Mouse (Mus musculus) right cerebral cortex, postnatal 4 days (tissue): ENCODE data around the gene Slc38a7.
"Not testable (repeated sequence)": the region's sequence is repeated elsewhere in the genome, so short reads cannot be mapped to it uniquely, and the experiment has no call there.

Experiments
- DNase-seq: peaks from one replicate; pipeline ENCODE4 v3.0.0-alpha.2; 2022

Gene Slc38a7

GRCm38 (mm10) chr8:95848734-95849464, 4.4 kb downstream of the Slc38a7 start:
- no peak for DNase-seq

GRCm38 (mm10) chr8:95848061-95848551, 5.2 kb downstream of the Slc38a7 start:
- DNase-seq, result no peak

- no peak for DNase-seq
Measured at GRCm38 (mm10) chr8:95845026-95845425, 8.3 kb downstream of the Slc38a7 start.

- no peak for DNase-seq
Measured at GRCm38 (mm10) chr8:95843968-95844367, 9.4 kb downstream of the Slc38a7 start.

- DNase-seq, result no peak
Measured at GRCm38 (mm10) chr8:95841436-95841835, 11.9 kb downstream of the Slc38a7 start.

- DNase-seq, result no peak
Measured at GRCm38 (mm10) chr8:95839289-95839688, 14.1 kb downstream of the Slc38a7 start.

- no peak for DNase-seq
Measured at GRCm38 (mm10) chr8:95837266-95837665, 16.1 kb downstream of the Slc38a7 start.

GRCm38 (mm10) chr8:95835891-95836290, 17.4 kb downstream of the Slc38a7 start:
- no peak for DNase-seq

GRCm38 (mm10) chr8:95833435-95833984, 19.8 kb downstream of the Slc38a7 start:
- DNase-seq, result peak; percentile 17

- DNase-seq, result peak; percentile 79
Measured at GRCm38 (mm10) chr8:95832603-95833434, 20.5 kb downstream of the Slc38a7 start.

- DNase-seq, result no peak
Measured at GRCm38 (mm10) chr8:95830144-95830543, 23.2 kb downstream of the Slc38a7 start.

GRCm38 (mm10) chr8:95825162-95825561, 28.2 kb downstream of the Slc38a7 start, which contains the start of gene Sap18b:
Sap18b (plus strand) TSS chr8:95825346.
- not testable (repeated sequence) for DNase-seq

- no peak for DNase-seq
Measured at GRCm38 (mm10) chr8:95822699-95823098, 30.6 kb downstream of the Slc38a7 start.

- no peak for DNase-seq
Measured at GRCm38 (mm10) chr8:95822096-95822495, 31.2 kb downstream of the Slc38a7 start.

GRCm38 (mm10) chr8:95821266-95821665, 32.1 kb downstream of the Slc38a7 start:
- no peak for DNase-seq

GRCm38 (mm10) chr8:95818211-95818610, 35.1 kb downstream of the Slc38a7 start:
- DNase-seq, result no peak

- no peak for DNase-seq
Measured at GRCm38 (mm10) chr8:95817597-95817996, 35.7 kb downstream of the Slc38a7 start.

- no peak for DNase-seq
Measured at GRCm38 (mm10) chr8:95816044-95816708, 37.2 kb downstream of the Slc38a7 start.

- no peak for DNase-seq
Measured at GRCm38 (mm10) chr8:95810184-95810591, 43.2 kb downstream of the Slc38a7 start.

GRCm38 (mm10) chr8:95809116-95809515, 44.2 kb downstream of the Slc38a7 start:
- DNase-seq, result no peak

- no peak for DNase-seq
Measured at GRCm38 (mm10) chr8:95808631-95809030, 44.7 kb downstream of the Slc38a7 start.

GRCm38 (mm10) chr8:95807861-95808260, 45.5 kb downstream of the Slc38a7 start:
- peak; percentile 84 for DNase-seq

- peak; percentile 92 for DNase-seq
Measured at GRCm38 (mm10) chr8:95807331-95807843, 46.0 kb downstream of the Slc38a7 start, which contains the start of gene Cnot1. Cnot1 (minus strand) TSS chr8:95807464.
